Mouse (Mus musculus) retina, embryonic 14.5 days (tissue): ENCODE measurements around the gene Pax1.

Experiments used
- DNase-seq: peaks from one replicate; pipeline ENCODE4 v3.0.0-alpha.2; 2015; ENCODE audit warnings: low spot score

The Pax1 gene

GRCm38 (mm10) chr2:147372947-147373666, 11.4 kb downstream of the Pax1 start:
- no peak for DNase-seq

GRCm38 (mm10) chr2:147373667-147374007, 11.9 kb downstream of the Pax1 start:
- DNase-seq: peak; percentile 25

GRCm38 (mm10) chr2:147374245-147374644, 12.5 kb downstream of the Pax1 start:
- DNase-seq: no peak

GRCm38 (mm10) chr2:147375019-147375715, 13.4 kb downstream of the Pax1 start:
- DNase-seq: no peak

GRCm38 (mm10) chr2:147378934-147379333, 17.2 kb downstream of the Pax1 start:
- peak; percentile 81 for DNase-seq

- no peak for DNase-seq
These were observed 21.6 kb downstream of the Pax1 start for GRCm38 (mm10) chr2:147383373-147383772.

- no peak for DNase-seq
These were observed 25.2 kb downstream of the Pax1 start for GRCm38 (mm10) chr2:147386949-147387348.

- no peak for DNase-seq
These were observed 47.6 kb downstream of the Pax1 start for GRCm38 (mm10) chr2:147409323-147409722.

GRCm38 (mm10) chr2:147415037-147415436, 53.3 kb downstream of the Pax1 start:
- no peak for DNase-seq

- peak; percentile 39 for DNase-seq
These were observed 63.0 kb downstream of the Pax1 start for GRCm38 (mm10) chr2:147424582-147425255.

- no peak for DNase-seq
These were observed 68.1 kb downstream of the Pax1 start for GRCm38 (mm10) chr2:147429607-147430356.

- peak; percentile 63 for DNase-seq
These were observed 71.4 kb downstream of the Pax1 start for GRCm38 (mm10) chr2:147433120-147433519.
